Mouse (Mus musculus) kidney, embryonic 14.5 days (tissue): ENCODE data around the gene Nlrp9b. TPM values are rescaled to one million over a fixed set of nuclear protein-coding genes. Genes with fewer than 3 reads are reported as not detected.
"Not testable (repeated sequence)": the region's sequence is repeated elsewhere in the genome, so short reads cannot be mapped to it uniquely, and the experiment has no call there.

Experiments used
- ATAC-seq: fragments of 200-750 bp; cut with Nextera tagmentation; 2 replicates; pipeline ENCODE4 v1.8.0; 2017; ENCODE audit warnings: moderate number of reproducible peaks, mild to moderate bottlenecking, moderate TSS enrichment, moderate library complexity; ENCODE audit not compliant: low FRiP score, low TSS enrichment
- H3K27ac ChIP-seq: fragments of 300-500 bp; sonication (generic); 2 replicates; pipeline ENCODE4 v1.5.1; 2014; ENCODE audit warnings: low read depth, mild to moderate bottlenecking, low read length, moderate library complexity, mixed read lengths
- H3K27me3 ChIP-seq: fragments of 300-500 bp; sonication (generic); 2 replicates; pipeline ENCODE4 v1.6.1; 2014; ENCODE audit warnings: mild to moderate bottlenecking, low read length; ENCODE audit not compliant: control insufficient read depth, insufficient read depth
- H3K36me3 ChIP-seq: fragments of 300-500 bp; sonication (generic); 2 replicates; pipeline ENCODE4 v1.6.1; 2014; ENCODE audit warnings: low read length, mixed read lengths; ENCODE audit not compliant: control insufficient read depth, insufficient read depth
- H3K4me1 ChIP-seq: fragments of 300-500 bp; sonication (generic); 2 replicates; pipeline ENCODE4 v1.6.1; 2014; ENCODE audit warnings: low read length, mixed read lengths; ENCODE audit not compliant: control insufficient read depth, insufficient read depth
- H3K4me2 ChIP-seq: fragments of 300-500 bp; sonication (generic); replicated peaks from 2 replicates; pipeline ENCODE4 v1.6.1; 2014; ENCODE audit warnings: low read depth, mild to moderate bottlenecking, low read length
- H3K4me3 ChIP-seq: fragments of 300-500 bp; sonication (generic); 2 replicates; pipeline ENCODE4 v1.5.1; 2014; ENCODE audit warnings: mild to moderate bottlenecking, low read length
- H3K9ac ChIP-seq: fragments of 300-500 bp; sonication (generic); 2 replicates; pipeline ENCODE4 v1.6.1; 2014; ENCODE audit warnings: low read depth, mild to moderate bottlenecking, low read length, moderate library complexity
- H3K9me3 ChIP-seq: fragments of 300-500 bp; sonication (generic); 2 replicates; pipeline ENCODE4 v1.6.1; 2016; ENCODE audit warnings: low read length; ENCODE audit not compliant: control insufficient read depth
- WGBS: fragments of 180-500 bp; shearing (Covaris S2); extraction: QIAGEN DNeasy Blood & Tissue Kit; methylation state at CpG from one replicate; pipeline ENCODE4 v1.1.7; 2014; 5-methylcytosine and 5-hydroxymethylcytosine counted together
- polyA plus RNA-seq: library from polyadenylated mRNA; unstranded; fragments of >200 nt; fragmentation: Nextera tagmentation; extraction: Ambion mirVana; gene quantifications from 2 replicates; pipeline ENCODE4 v1.2.1, GENCODE M21; 2014

Nlrp9b gene
- polyA plus RNA-seq: not detected in 2 replicates

GRCm38 (mm10) chr7:19991165-19991564 lies at the start of gene Nlrp9b:
Gene Nlrp9b (plus strand): TSS chr7:19991465.
- H3K4me3 ChIP-seq, H3K9me3 ChIP-seq, ATAC-seq, H3K9ac ChIP-seq, H3K36me3 ChIP-seq, H3K4me1 ChIP-seq, H3K27ac ChIP-seq, H3K4me2 ChIP-seq, H3K27me3 ChIP-seq: not testable (repeated sequence)
- WGBS: 65% methylated on average over 8 of the region's 8 CpGs

- 91% methylated on average over 8 of the region's 8 CpGs for WGBS
Measured at GRCm38 (mm10) chr7:19944709-19945108, 46.6 kb upstream of the Nlrp9b start.

GRCm38 (mm10) chr7:19945201-19945600 lies 46.1 kb upstream of the Nlrp9b start:
- Histone ChIP-seq H3K36me3 (no peaks in the 10 kb centered on the region), H3K27me3 (no peaks in the 10 kb centered on the region), H3K9ac (no peak overlapping the region), H3K4me3 (no peak overlapping the region), H3K4me2 (no peak overlapping the region), H3K9me3 (no peaks in the 10 kb centered on the region), H3K27ac (no peak overlapping the region), H3K4me1 (no peaks in the 10 kb centered on the region)
- ATAC-seq: no peak
- 87% methylated on average over 5 of the region's 5 CpGs for WGBS

More at GRCm38 (mm10) chr7:19944709-19945108, 46.6 kb upstream of the Nlrp9b start:
- Histone ChIP-seq H3K27me3 (no peaks in the 10 kb centered on the region), H3K9ac (no peak overlapping the region), H3K9me3 (no peaks in the 10 kb centered on the region), H3K4me3 (no peak overlapping the region), H3K27ac (no peak overlapping the region), H3K36me3 (no peaks in the 10 kb centered on the region), H3K4me1 (no peaks in the 10 kb centered on the region), H3K4me2 (no peak overlapping the region)
- ATAC-seq: no peak

GRCm38 (mm10) chr7:19945821-19946515 lies 45.3 kb upstream of the Nlrp9b start:
- Histone ChIP-seq H3K9me3 (no peaks in the 10 kb centered on the region), H3K27me3 (no peaks in the 10 kb centered on the region), H3K4me1 (no peaks in the 10 kb centered on the region), H3K4me3 (no peak overlapping the region), H3K4me2 (no peak overlapping the region), H3K36me3 (no peaks in the 10 kb centered on the region), H3K9ac (no peak overlapping the region), H3K27ac (no peak overlapping the region)
- ATAC-seq: no peak
- 80% methylated on average over 13 of the region's 13 CpGs for WGBS

- Histone ChIP-seq H3K4me3 (no peak overlapping the region), H3K4me1 (0 out of 2 replicates have a peak, but pooled peaks cover 5% of the 10 kb centered on the region), H3K4me2 (no peak overlapping the region), H3K9ac (no peak overlapping the region), H3K27ac (no peak overlapping the region), H3K9me3 (no peaks in the 10 kb centered on the region), H3K36me3 (no peaks in the 10 kb centered on the region), H3K27me3 (no peaks in the 10 kb centered on the region)
- ATAC-seq: no peak
- 79% methylated on average over 12 of the region's 12 CpGs for WGBS
Measured at GRCm38 (mm10) chr7:19948956-19949355, 42.3 kb upstream of the Nlrp9b start.

- Histone ChIP-seq H3K4me1 (0 out of 2 replicates have a peak, but pooled peaks cover 5% of the 10 kb centered on the region), H3K9me3 (no peaks in the 10 kb centered on the region), H3K4me2 (no peak overlapping the region), H3K4me3 (no peak overlapping the region), H3K27ac (no peak overlapping the region), H3K36me3 (no peaks in the 10 kb centered on the region), H3K9ac (no peak overlapping the region), H3K27me3 (no peaks in the 10 kb centered on the region)
- 47% methylated on average over 10 of the region's 10 CpGs for WGBS
- no peak for ATAC-seq
Measured at GRCm38 (mm10) chr7:19949996-19950395, 41.3 kb upstream of the Nlrp9b start.

GRCm38 (mm10) chr7:19950589-19950988 lies 40.7 kb upstream of the Nlrp9b start, which contains the start of gene Igsf23:
Gene Igsf23 (minus strand): TSS chr7:19950756.
- Histone ChIP-seq H3K9me3 (no peaks in the 10 kb centered on the region), H3K4me2 (no peak within 1 kb of the TSS), H3K27ac (no peak within 1 kb of the TSS), H3K36me3 (no peaks in the 10 kb centered on the region), H3K4me1 (0 out of 2 replicates have a peak, but pooled peaks cover 5% of the 10 kb centered on the region), H3K27me3 (no peaks in the 10 kb centered on the region), H3K9ac (no peak within 1 kb of the TSS), H3K4me3 (no peak within 1 kb of the TSS)
- WGBS: 52% methylated on average over 9 of the region's 9 CpGs
- no peak for ATAC-seq

- H3K36me3 ChIP-seq: no peaks in the 10 kb centered on the region
- H3K27ac ChIP-seq: no peak overlapping the region
- H3K9ac ChIP-seq: no peak overlapping the region
- 0 out of 2 replicates have a peak, but pooled peaks cover 5% of the 10 kb centered on the region for H3K4me1 ChIP-seq
- H3K4me2 ChIP-seq: no peak overlapping the region
- ATAC-seq: no peak
- H3K4me3 ChIP-seq: no peak overlapping the region
- H3K27me3 ChIP-seq: no peaks in the 10 kb centered on the region
- no peaks in the 10 kb centered on the region for H3K9me3 ChIP-seq
- 73% methylated on average over 10 of the region's 10 CpGs for WGBS
Measured at GRCm38 (mm10) chr7:19952320-19952986, 38.8 kb upstream of the Nlrp9b start.

GRCm38 (mm10) chr7:19953054-19953453 lies 38.2 kb upstream of the Nlrp9b start:
- Histone ChIP-seq H3K27me3 (no peaks in the 10 kb centered on the region), H3K27ac (no peak overlapping the region), H3K4me2 (no peak overlapping the region), H3K36me3 (no peaks in the 10 kb centered on the region), H3K4me1 (0 out of 2 replicates have a peak, but pooled peaks cover 5% of the 10 kb centered on the region), H3K4me3 (no peak overlapping the region), H3K9me3 (no peaks in the 10 kb centered on the region), H3K9ac (no peak overlapping the region)
- no peak for ATAC-seq
- 40% methylated on average over 9 of the region's 9 CpGs for WGBS
